In the genomic region with DNA sequence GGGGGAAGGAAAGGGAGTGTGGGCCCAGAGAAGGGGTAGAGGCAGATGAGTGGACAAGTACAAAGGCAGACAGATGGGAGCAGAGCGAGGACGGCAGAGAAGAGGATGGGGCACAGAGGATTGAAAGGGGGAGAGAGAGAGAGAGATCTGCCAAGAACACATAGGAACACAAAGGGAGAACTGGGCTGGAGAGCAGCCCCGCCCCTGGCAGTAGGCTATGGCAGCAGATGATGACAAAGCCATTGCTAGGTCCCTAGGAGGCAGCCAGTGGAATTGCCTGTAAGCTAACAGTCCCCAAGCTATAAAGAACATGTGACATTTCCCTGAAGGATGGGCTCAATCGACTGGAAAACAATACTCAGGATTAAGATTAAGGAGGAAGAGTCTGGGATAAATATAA, we compare ENCODE assay signal across 25 mouse cellular contexts. TPM values are rescaled to one million over a fixed set of nuclear protein-coding genes. Genes with fewer than 3 reads are reported as not detected.
DNase-seq lines count a peak whose midpoint lies in the region; ATAC-seq lines count a peak whose summit lies in the region.
"Had no signal": no experiment of that assay in that cellular context is flagged by ENCODE, and none has a peak within 500 bp of the region (broad histone marks: within the 10 kb centered on the region; RNA-seq: fewer than 3 reads in every experiment).

No protein-coding gene starts in this region.

- no peak for ATAC-seq in neural tube, embryonic 11.5 days (ENCODE audit: insufficient read depth, low FRiP score, low TSS enrichment)
- 0 out of 2 replicates have a peak, but pooled peaks have one; percentile 43 for ATAC-seq in hindbrain, embryonic 11.5 days (ENCODE audit: low FRiP score)
- peak; percentile 62 for ATAC-seq in hindbrain, embryonic 15.5 days (ENCODE audit: low FRiP score, low read depth)
- 0 out of 2 replicates have a peak, but pooled peaks have one; percentile 30 for ATAC-seq in neural tube, embryonic 13.5 days (ENCODE audit: low read depth)
- ATAC-seq: forebrain, postnatal 0 days had no signal

- no peak overlapping the region for H3K4me2 ChIP-seq in neural tube, embryonic 11.5 days (ENCODE audit: low read depth)
- H3K4me2 ChIP-seq in hindbrain, embryonic 11.5 days (replicated peaks; ENCODE audit: low read depth, low read length): no peak overlapping the region
- no peak overlapping the region for H3K4me2 ChIP-seq in hindbrain, embryonic 15.5 days
- no peak overlapping the region for H3K4me2 ChIP-seq in neural tube, embryonic 13.5 days
- H3K4me2 ChIP-seq: embryonic facial prominence, embryonic 15.5 days; heart, embryonic 13.5 days; liver, embryonic 15.5 days had no signal

- no peak overlapping the region for H3K9ac ChIP-seq in neural tube, embryonic 11.5 days (ENCODE audit: low read length)
- H3K9ac ChIP-seq in hindbrain, embryonic 11.5 days (ENCODE audit: low read depth, low read length): no peak overlapping the region
- no peak overlapping the region for H3K9ac ChIP-seq in hindbrain, embryonic 15.5 days
- no peak overlapping the region for H3K9ac ChIP-seq in neural tube, embryonic 13.5 days
- H3K9ac ChIP-seq: embryonic facial prominence, embryonic 15.5 days; forebrain, postnatal 0 days; heart, embryonic 13.5 days; liver, embryonic 15.5 days had no signal

- H3K4me1 ChIP-seq in neural tube, embryonic 11.5 days (ENCODE audit: control insufficient read depth, insufficient read depth, low read length): no peaks in the 10 kb centered on the region
- H3K4me1 ChIP-seq in hindbrain, embryonic 11.5 days (replicated peaks; ENCODE audit: control insufficient read depth, insufficient read depth, low read length): no peaks in the 10 kb centered on the region
- no peaks in the 10 kb centered on the region for H3K4me1 ChIP-seq in hindbrain, embryonic 15.5 days (replicated peaks)
- H3K4me1 ChIP-seq in neural tube, embryonic 13.5 days (replicated peaks): peaks cover 23% of the 10 kb centered on the region
- H3K4me1 ChIP-seq: embryonic facial prominence, embryonic 15.5 days; heart, embryonic 13.5 days; liver, embryonic 15.5 days had no signal

- no peak overlapping the region for H3K4me3 ChIP-seq in neural tube, embryonic 11.5 days (ENCODE audit: low read depth, low read length)
- H3K4me3 ChIP-seq in hindbrain, embryonic 11.5 days (ENCODE audit: low read depth, low read length): no peak overlapping the region
- H3K4me3 ChIP-seq in hindbrain, embryonic 15.5 days: no peak overlapping the region
- no peak overlapping the region for H3K4me3 ChIP-seq in neural tube, embryonic 13.5 days
- H3K4me3 ChIP-seq: embryonic facial prominence, embryonic 15.5 days; heart, embryonic 13.5 days; limb, embryonic 10.5 days; liver, embryonic 15.5 days had no signal

- H3K27me3 ChIP-seq in neural tube, embryonic 11.5 days (ENCODE audit: control insufficient read depth, insufficient read depth, low read length): no peaks in the 10 kb centered on the region
- H3K27me3 ChIP-seq in hindbrain, embryonic 11.5 days (ENCODE audit: control insufficient read depth, insufficient read depth, low read length): no peaks in the 10 kb centered on the region
- no peaks in the 10 kb centered on the region for H3K27me3 ChIP-seq in hindbrain, embryonic 15.5 days
- no peaks in the 10 kb centered on the region for H3K27me3 ChIP-seq in neural tube, embryonic 13.5 days
- H3K27me3 ChIP-seq: embryonic facial prominence, embryonic 15.5 days; liver, embryonic 15.5 days had no signal

- H3K27ac ChIP-seq in neural tube, embryonic 11.5 days (ENCODE audit: low read depth, low read length): 0 out of 2 replicates have a peak overlapping the region, but pooled peaks have one; percentile 42
- no peak overlapping the region for H3K27ac ChIP-seq in hindbrain, embryonic 11.5 days (ENCODE audit: low read depth, low read length)
- H3K27ac ChIP-seq in hindbrain, embryonic 15.5 days (replicated peaks): no peak overlapping the region
- H3K27ac ChIP-seq in neural tube, embryonic 13.5 days (replicated peaks): peak overlapping the region; percentile 33
- H3K27ac ChIP-seq: embryonic facial prominence, embryonic 15.5 days; heart, embryonic 13.5 days; limb, embryonic 10.5 days; liver, embryonic 15.5 days; stomach, postnatal 0 days had no signal

- peak; percentile 33 for DNase-seq in neural tube, embryonic 11.5 days (ENCODE audit: low spot score)
- no peak for DNase-seq in neural tube, embryonic 10.5 days (ENCODE audit: extremely low spot score, low spot score)
- no peak for DNase-seq in hindbrain, embryonic 11.5 days (ENCODE audit: low spot score)
- no peak for DNase-seq in gastrocnemius, adult 18-20 months (ENCODE audit: low spot score)
- DNase-seq in lung, postnatal 36 days: no peak
- DNase-seq: adrenal gland, postnatal 10 days; cerebellum, adult 8-10 months; cerebellum, postnatal 36 days; embryo, embryonic 11 days; forebrain, postnatal 0 days; gastrocnemius, postnatal 25 days; heart, adult 18-20 months; heart, postnatal 14 days; kidney, adult 11 months; liver; right cerebral cortex, postnatal 14 days; thymus, adult 2 months; thymus, postnatal 4 days had no signal

- 55% methylated on average over 4 of the region's 4 CpGs for WGBS in neural tube, embryonic 11.5 days
- WGBS in hindbrain, embryonic 11.5 days: 61% methylated on average over 4 of the region's 4 CpGs
- 34% methylated on average over 4 of the region's 4 CpGs for WGBS in hindbrain, embryonic 15.5 days
- 27% methylated on average over 4 of the region's 4 CpGs for WGBS in neural tube, embryonic 13.5 days

- no peaks in the 10 kb centered on the region for H3K9me3 ChIP-seq in neural tube, embryonic 11.5 days (ENCODE audit: control insufficient read depth, low read length)
- no peaks in the 10 kb centered on the region for H3K9me3 ChIP-seq in hindbrain, embryonic 11.5 days (ENCODE audit: control insufficient read depth, low read length)
- H3K9me3 ChIP-seq in hindbrain, embryonic 15.5 days: no peaks in the 10 kb centered on the region
- H3K9me3 ChIP-seq in neural tube, embryonic 13.5 days: no peaks in the 10 kb centered on the region
- H3K9me3 ChIP-seq: embryonic facial prominence, embryonic 15.5 days; heart, embryonic 13.5 days; limb, embryonic 10.5 days; liver, embryonic 15.5 days had no signal

- H3K36me3 ChIP-seq in neural tube, embryonic 11.5 days (ENCODE audit: control insufficient read depth, insufficient read depth, low read length): no peaks in the 10 kb centered on the region
- H3K36me3 ChIP-seq in hindbrain, embryonic 11.5 days (ENCODE audit: control insufficient read depth, insufficient read depth, low read length): no peaks in the 10 kb centered on the region
- no peaks in the 10 kb centered on the region for H3K36me3 ChIP-seq in hindbrain, embryonic 15.5 days
- H3K36me3 ChIP-seq in neural tube, embryonic 13.5 days: no peaks in the 10 kb centered on the region
- H3K36me3 ChIP-seq: embryonic facial prominence, embryonic 15.5 days; heart, embryonic 13.5 days; limb, embryonic 10.5 days; liver, embryonic 15.5 days had no signal

RNA-seq across cellular contexts. Expression of a gene that starts 11.9 kb away (rescaled TPM):
- 14.8 and 16.4 TPM in 2 replicates for polyA plus RNA-seq in neural tube, embryonic 11.5 days (2014; fragmentation: Nextera tagmentation; extraction: Ambion mirVana)
- 15.1 and 15.3 TPM in 2 replicates for polyA plus RNA-seq in hindbrain, embryonic 11.5 days (2014; fragmentation: Nextera tagmentation; extraction: Ambion mirVana)
- polyA plus RNA-seq in hindbrain, embryonic 15.5 days (2015; fragmentation: Nextera tagmentation; extraction: Ambion mirVana): 10.9 and 11.0 TPM in 2 replicates
- 11.2 and 11.5 TPM in 2 replicates for polyA plus RNA-seq in neural tube, embryonic 13.5 days (2015; fragmentation: Nextera tagmentation; extraction: Ambion mirVana)
- 10 to 100 TPM; 17.3 to 19.0 TPM for total RNA-seq in gastrocnemius, adult 18-20 months (2021)

Comparison
In these comparisons a context has a peak if more than half of its experiments do, and no peak if none do; other contexts are left out.
1. H3K27ac ChIP-seq: peak in neural tube, embryonic 11.5 days (single experiment) and neural tube, embryonic 13.5 days (single experiment); none in hindbrain, embryonic 11.5 days (single experiment) and hindbrain, embryonic 15.5 days (single experiment).